Mouse (Mus musculus) MEL (cell line): ENCODE measurements around the gene Myo9b. TPM values are rescaled to one million over a fixed set of nuclear protein-coding genes. Genes with fewer than 3 reads are reported as not detected.

Source experiments
- DNase-seq: peaks from one replicate; pipeline ENCODE4 v3.0.0; 2011; ENCODE audit warnings: low read depth, low spot score
- H3K27ac ChIP-seq: 2 replicates; pipeline ENCODE4 v1.5.1; 2012; ENCODE audit warnings: low read depth, mild to moderate bottlenecking, control low read depth, low read length, moderate library complexity; ENCODE audit not compliant: control insufficient read depth
- H3K27me3 ChIP-seq, 2 experiments: fragments of 150-350 bp in 1 of 2; sonication (generic) in 1 of 2; 2 replicates each; pipeline ENCODE4 v1.6.1; 2012; ENCODE audit warnings: low read length in 2 of 2, mild to moderate bottlenecking in 2 of 2, improper control_type of control experiment in 1 of 2, moderate library complexity in 1 of 2; ENCODE audit not compliant: insufficient read depth in 2 of 2, control insufficient read depth in 1 of 2
- H3K36me3 ChIP-seq, 2 experiments: 2 replicates each; pipeline ENCODE4 v1.6.1; 2012 to 2014; ENCODE audit warnings: low read length in 2 of 2, improper control_type of control experiment in 1 of 2, inconsistent platforms in 1 of 2, mild to moderate bottlenecking in 1 of 2; ENCODE audit not compliant: insufficient read depth in 2 of 2, control insufficient read depth in 1 of 2
- H3K4me1 ChIP-seq, 2 experiments: fragments of 150-350 bp in 1 of 2; sonication (generic) in 1 of 2; 2 replicates each; pipeline ENCODE4 v1.6.1; 2012; ENCODE audit warnings: low read length in 2 of 2, improper control_type of control experiment in 1 of 2, mild to moderate bottlenecking in 1 of 2; ENCODE audit not compliant: insufficient read depth in 2 of 2, control insufficient read depth in 1 of 2
- H3K4me3 ChIP-seq, 2 experiments: fragments of 150-350 bp in 1 of 2; sonication (generic) in 1 of 2; 2 replicates each; pipeline ENCODE4 v1.5.1; 2012; ENCODE audit warnings: low read depth in 2 of 2, low read length in 2 of 2, mild to moderate bottlenecking in 2 of 2, moderate library complexity in 2 of 2, control low read depth in 1 of 2, improper control_type of control experiment in 1 of 2; ENCODE audit not compliant: control insufficient read depth in 1 of 2, insufficient read depth in 1 of 2
- H3K79me2 ChIP-seq: 2 replicates; pipeline ENCODE4 v1.6.1; 2012; ENCODE audit warnings: mild to moderate bottlenecking, low read length, moderate library complexity; ENCODE audit not compliant: control insufficient read depth, poor library complexity, insufficient read depth
- H3K9ac ChIP-seq: 2 replicates; pipeline ENCODE4 v1.6.1; 2012; ENCODE audit warnings: low read depth, mild to moderate bottlenecking, control low read depth, low read length, moderate library complexity; ENCODE audit not compliant: control insufficient read depth, poor library complexity, severe bottlenecking
- H3K9me3 ChIP-seq: fragments of 150-350 bp; sonication (generic); replicated peaks from 2 replicates; pipeline ENCODE4 v1.6.1; 2012; ENCODE audit warnings: mild to moderate bottlenecking, low read length, improper control_type of control experiment, moderate library complexity; ENCODE audit not compliant: insufficient read depth
- CHD2 ChIP-seq: IDR thresholded peaks from 2 replicates; pipeline ENCODE4 v1.6.1; 2011; ENCODE audit warnings: low read length, improper control_type of control experiment
- EP300 ChIP-seq, 2 experiments: IDR thresholded peaks; 2 replicates each; pipeline ENCODE4 v1.6.1; 2011; ENCODE audit warnings: improper control_type of control experiment in 2 of 2, low read length in 2 of 2, low read depth in 1 of 2, mild to moderate bottlenecking in 1 of 2
- HCFC1 ChIP-seq: IDR thresholded peaks from 2 replicates; pipeline ENCODE4 v1.6.1; 2012; ENCODE audit warnings: low read depth, mild to moderate bottlenecking, inconsistent platforms, low read length, improper control_type of control experiment, moderate library complexity
- MAFK ChIP-seq: IDR thresholded peaks from 2 replicates; pipeline ENCODE4 v1.6.1; 2011; ENCODE audit warnings: low read depth, mild to moderate bottlenecking, low read length, improper control_type of control experiment, borderline replicate concordance
- MAX ChIP-seq: IDR thresholded peaks from 2 replicates; pipeline ENCODE4 v1.6.1; 2011; ENCODE audit warnings: low read length, improper control_type of control experiment
- MAZ ChIP-seq: IDR thresholded peaks from 2 replicates; pipeline ENCODE4 v1.6.1; 2012; ENCODE audit warnings: low read depth, mild to moderate bottlenecking, inconsistent platforms, low read length, improper control_type of control experiment
- MEF2A ChIP-seq: IDR thresholded peaks from 2 replicates; pipeline ENCODE4 v1.6.1; 2014; ENCODE audit warnings: low read depth, mild to moderate bottlenecking, inconsistent platforms, low read length, improper control_type of control experiment; ENCODE audit not compliant: poor library complexity, insufficient replicate concordance, severe bottlenecking; ENCODE audit errors: extremely low read depth
- MYB ChIP-seq: IDR thresholded peaks from 2 replicates; pipeline ENCODE4 v1.6.1; 2011; ENCODE audit warnings: mild to moderate bottlenecking, low read depth, low read length, improper control_type of control experiment
- NELFE ChIP-seq: IDR thresholded peaks from 2 replicates; pipeline ENCODE4 v1.6.1; 2011; ENCODE audit warnings: low read depth, low read length, improper control_type of control experiment
- NRF1 ChIP-seq: IDR thresholded peaks from 2 replicates; pipeline ENCODE4 v1.6.1; 2014; ENCODE audit warnings: low read depth, mild to moderate bottlenecking, inconsistent platforms, low read length, improper control_type of control experiment, moderate library complexity; ENCODE audit not compliant: poor library complexity, insufficient read depth, severe bottlenecking
- RAD21 ChIP-seq: IDR thresholded peaks from 2 replicates; pipeline ENCODE4 v1.6.1; 2011; ENCODE audit warnings: mild to moderate bottlenecking, low read depth, low read length, improper control_type of control experiment
- RCOR1 ChIP-seq: IDR thresholded peaks from 2 replicates; pipeline ENCODE4 v1.6.1; 2012; ENCODE audit warnings: low read depth, mild to moderate bottlenecking, inconsistent platforms, low read length, improper control_type of control experiment
- SIN3A ChIP-seq: IDR thresholded peaks from 2 replicates; pipeline ENCODE4 v1.6.1; 2012; ENCODE audit warnings: low read length, improper control_type of control experiment, inconsistent platforms
- TAL1 ChIP-seq: IDR thresholded peaks from 2 replicates; pipeline ENCODE4 v1.6.1; 2012; ENCODE audit warnings: mild to moderate bottlenecking, inconsistent platforms, low read length, moderate library complexity, mixed read lengths
- TBP ChIP-seq: IDR thresholded peaks from 2 replicates; pipeline ENCODE4 v1.8.0; 2011; ENCODE audit warnings: low read depth, low read length, improper control_type of control experiment
- USF2 ChIP-seq, 2 experiments: IDR thresholded peaks; 2 replicates each; pipeline ENCODE4 v1.6.1; 2011 to 2012; ENCODE audit warnings: improper control_type of control experiment in 2 of 2, low read length in 2 of 2, borderline replicate concordance in 1 of 2, inconsistent platforms in 1 of 2, low read depth in 1 of 2, mild to moderate bottlenecking in 1 of 2; ENCODE audit not compliant: insufficient read depth in 1 of 2
- ZKSCAN1 ChIP-seq: IDR thresholded peaks from 2 replicates; pipeline ENCODE4 v1.6.1; 2012; ENCODE audit warnings: low read depth, mild to moderate bottlenecking, inconsistent platforms, low read length, improper control_type of control experiment, moderate library complexity
- ZNF384 ChIP-seq: IDR thresholded peaks from 2 replicates; pipeline ENCODE4 v1.6.1; 2012; ENCODE audit warnings: low read depth, mild to moderate bottlenecking, inconsistent platforms, low read length, improper control_type of control experiment
- polyA plus RNA-seq, 2 experiments: library from polyadenylated mRNA; stranded (reverse) in 1 of 2; unstranded in 1 of 2; fragments of >175 nt in 1 of 2; fragments of >200 nt in 1 of 2; gene quantifications; 2 replicates each; pipeline versions ENCODE4 v1.2.1 to v1.2.4; 2012; ENCODE audit warnings: low replicate concordance in 2 of 2, low read depth in 1 of 2; ENCODE audit not compliant: insufficient read length in 2 of 2, insufficient read depth in 1 of 2, missing spikeins in 1 of 2
- total RNA-seq: library from RNA; depleted of rRNA; stranded (reverse); fragments of 300-350 nt; gene quantifications from 2 replicates; pipeline ENCODE4 v1.2.3, GENCODE M21; 2012

The Myo9b gene
- total and polyA plus RNA-seq, 3 experiments, result 35.8 to 54.8 (median 52.3) TPM

- no peaks in the 10 kb centered on the region for H3K36me3 ChIP-seq
- H3K79me2 ChIP-seq, result no peaks in the 10 kb centered on the region; the same call in 1 of the 2 replicates
- TF ChIP-seq ZNF384 (no peak), HCFC1 (no peak), ZKSCAN1 (no peak)
- H3K4me1 ChIP-seq, result peaks cover 0 to 3% of the 10 kb centered on the region in 2 experiments; a peak in 1 of 4 replicates
- H3K9ac ChIP-seq, result no peak overlapping the region
- H3K27me3 ChIP-seq, result no peaks in the 10 kb centered on the region
- no peak for DNase-seq
- H3K9me3 ChIP-seq, result no peaks in the 10 kb centered on the region
- no peak overlapping the region for H3K27ac ChIP-seq
- no peak overlapping the region for H3K4me3 ChIP-seq
Measured at GRCm38 (mm10) chr8:71374616-71375206, 102.2 kb downstream of the Myo9b start.

DNA sequence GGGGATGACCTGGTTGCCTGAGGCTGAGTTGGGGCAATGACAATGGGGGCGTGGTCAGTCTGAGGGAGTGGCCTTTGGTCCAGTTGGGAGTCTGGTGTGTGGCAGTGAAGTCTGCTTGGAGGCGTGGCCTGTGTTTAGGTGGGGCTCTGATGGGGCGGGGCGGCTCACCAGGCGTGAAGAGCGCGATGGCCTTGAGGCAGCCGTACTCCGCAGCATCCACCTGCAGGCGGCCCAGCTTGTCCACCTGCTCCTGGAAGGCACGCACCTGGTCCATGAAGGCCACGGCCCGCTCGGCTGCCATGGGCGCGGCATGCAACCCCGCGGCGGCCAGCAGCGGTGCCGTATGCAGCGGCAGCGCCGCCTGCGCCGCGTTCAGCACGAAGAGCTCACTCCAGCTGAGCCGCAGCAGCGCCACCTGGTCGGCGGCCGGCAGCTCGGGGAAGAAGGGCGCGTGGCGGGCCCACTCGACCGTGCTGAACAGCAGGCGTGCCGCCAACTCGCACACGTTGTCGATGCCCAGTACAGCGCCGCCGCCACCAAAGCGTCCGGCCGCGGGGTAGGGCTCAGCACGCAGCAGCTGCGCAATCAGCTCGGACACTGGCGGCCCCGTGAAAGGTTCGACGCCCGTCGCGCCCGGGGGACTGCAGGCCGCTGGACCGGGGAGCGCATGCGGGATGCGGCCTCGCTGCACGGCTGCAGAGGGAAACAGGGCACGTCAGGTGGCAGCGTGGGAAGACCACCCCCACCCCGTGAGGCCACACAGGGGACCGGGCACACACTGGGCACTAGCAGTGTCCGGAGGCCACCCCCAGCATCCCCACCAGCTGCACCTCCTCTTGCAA lies 103.3 kb downstream of the Myo9b start:
- no peak for DNase-seq
- no peak overlapping the region for H3K4me3 ChIP-seq
- H3K9ac ChIP-seq, result no peak overlapping the region
- H3K79me2 ChIP-seq, result peaks cover 2% of the 10 kb centered on the region
- H3K27me3 ChIP-seq, result no peaks in the 10 kb centered on the region
- H3K9me3 ChIP-seq, result no peaks in the 10 kb centered on the region
- TF ChIP-seq CHD2, result no peak
- TF ChIP-seq MAX, result no peak
- TF ChIP-seq ZNF384, result no peak
- no peak for TF ChIP-seq TAL1
- H3K27ac ChIP-seq, result no peak overlapping the region
- peaks cover 0 to 6% of the 10 kb centered on the region in 2 experiments; a peak in 2 of 4 replicates for H3K4me1 ChIP-seq
- H3K36me3 ChIP-seq, result no peaks in the 10 kb centered on the region

- H3K4me3 ChIP-seq, result no peak overlapping the region
- no peaks in the 10 kb centered on the region for H3K27me3 ChIP-seq
- H3K27ac ChIP-seq, result no peak overlapping the region
- no peak overlapping the region for H3K9ac ChIP-seq
- peaks cover 9% of the 10 kb centered on the region for H3K79me2 ChIP-seq
- DNase-seq, result no peak
- H3K9me3 ChIP-seq, result no peaks in the 10 kb centered on the region
- no peaks in the 10 kb centered on the region for H3K36me3 ChIP-seq
- TF ChIP-seq MYB (no peak), NELFE (no peak), TAL1 (no peak), RCOR1 (no peak), SIN3A (no peak), TBP (no peak), MEF2A (no peak), MAZ (no peak), EP300 (IDR thresholded peaks at IDR 0.05; ENCODE audit: low read depth in 1 of 2, low read length in 2 of 2) (no peak), ZKSCAN1 (no peak), NRF1 (no peak), MAFK (no peak), RAD21 (no peak), USF2 (IDR thresholded peaks at IDR 0.05; ENCODE audit: borderline replicate concordance in 1 of 2, insufficient read depth in 1 of 2, low read depth in 1 of 2, low read length in 2 of 2) (no peak)
- peaks cover 0 to 8% of the 10 kb centered on the region in 2 experiments; a peak in 2 of 4 replicates for H3K4me1 ChIP-seq
Measured at GRCm38 (mm10) chr8:71376423-71377030, 104.0 kb downstream of the Myo9b start.
